Mouse (Mus musculus) retina, postnatal 7 days (tissue): ENCODE data around the gene Gm12248.

Experiments used
- DNase-seq: peaks from one replicate; pipeline ENCODE4 v3.0.0-alpha.2; 2012; ENCODE audit warnings: low read depth, low spot score

Gm12248 gene

DNA sequence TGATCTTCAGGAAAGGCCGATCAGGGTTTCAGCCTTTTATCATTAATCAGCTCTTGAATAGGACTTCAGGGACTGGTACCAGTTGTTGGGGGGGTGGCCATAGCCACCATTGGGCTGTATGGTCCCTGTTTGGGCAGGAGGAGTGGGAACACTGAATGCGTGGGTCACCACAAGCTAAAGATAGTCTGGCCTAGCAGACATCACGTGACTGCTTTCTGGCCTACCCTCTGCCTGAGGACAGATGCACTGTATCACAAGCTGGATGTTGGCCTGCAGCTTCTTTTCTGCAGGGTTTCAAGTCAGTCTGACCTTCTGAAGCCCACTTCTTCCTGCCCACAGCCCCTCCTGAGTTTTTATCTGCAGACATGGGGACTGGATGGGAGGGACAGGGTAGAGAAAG is 59.3 kb downstream of the Gm12248 start:
- DNase-seq: no peak

DNA sequence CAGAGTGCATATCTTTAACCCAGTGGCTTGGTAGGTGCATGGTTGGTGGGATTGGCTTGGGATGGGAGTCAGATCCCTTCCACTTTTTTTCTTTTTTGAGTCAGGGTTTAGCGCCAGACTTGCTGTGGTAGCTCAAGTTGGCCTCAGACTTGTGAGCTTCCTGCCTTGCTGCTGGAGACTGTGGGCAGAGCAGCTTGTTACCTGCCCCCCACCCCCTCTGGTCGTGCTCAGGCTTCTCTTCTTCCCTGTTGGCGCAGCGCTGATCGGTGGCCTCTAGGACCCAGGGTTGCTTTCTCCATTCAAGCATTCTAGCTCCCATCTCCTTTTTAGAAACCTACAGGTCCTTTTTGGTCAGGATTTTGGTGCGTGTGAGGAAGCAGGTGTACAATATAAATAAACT is 61.8 kb downstream of the Gm12248 start:
- DNase-seq: no peak

DNA sequence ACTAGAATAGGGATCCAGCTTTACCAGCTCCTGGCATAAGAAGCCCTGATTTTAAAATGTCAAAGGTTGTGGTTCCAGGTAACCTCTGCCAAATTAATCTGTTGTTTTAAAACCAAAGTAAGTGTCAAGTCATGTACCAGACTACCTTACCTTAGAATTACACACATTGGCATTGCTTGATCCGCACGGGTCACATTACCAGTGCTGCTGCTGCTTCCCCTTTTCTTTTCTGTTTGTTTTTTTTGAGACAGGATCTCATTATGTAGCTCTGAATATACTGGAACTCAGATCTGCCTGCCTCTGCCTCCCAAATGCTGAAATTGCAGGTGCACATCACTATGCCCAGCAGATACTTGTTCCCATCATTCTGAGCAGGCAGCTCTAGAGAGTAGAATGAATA is 63.1 kb downstream of the Gm12248 start:
- no peak for DNase-seq

DNA sequence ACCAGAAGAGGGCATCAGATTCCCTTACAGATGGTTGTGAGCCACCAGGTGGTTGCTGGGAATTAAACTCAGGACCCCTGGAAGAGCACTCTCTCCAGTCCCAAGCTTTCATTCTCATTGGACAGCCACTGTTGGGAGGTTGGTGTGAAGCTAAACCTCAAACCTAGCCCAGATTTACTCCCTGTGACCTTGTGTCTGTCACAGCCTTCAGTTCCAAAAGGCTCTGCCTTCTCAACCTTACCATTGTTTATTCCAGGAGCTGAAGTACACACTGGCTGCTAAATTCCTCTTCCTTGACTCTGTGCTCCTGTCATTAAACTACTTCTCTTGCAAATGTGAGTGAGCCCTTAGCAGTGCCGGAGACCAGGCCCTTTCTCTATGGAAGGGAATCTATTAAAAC is 64.0 kb downstream of the Gm12248 start:
- DNase-seq: no peak

DNA sequence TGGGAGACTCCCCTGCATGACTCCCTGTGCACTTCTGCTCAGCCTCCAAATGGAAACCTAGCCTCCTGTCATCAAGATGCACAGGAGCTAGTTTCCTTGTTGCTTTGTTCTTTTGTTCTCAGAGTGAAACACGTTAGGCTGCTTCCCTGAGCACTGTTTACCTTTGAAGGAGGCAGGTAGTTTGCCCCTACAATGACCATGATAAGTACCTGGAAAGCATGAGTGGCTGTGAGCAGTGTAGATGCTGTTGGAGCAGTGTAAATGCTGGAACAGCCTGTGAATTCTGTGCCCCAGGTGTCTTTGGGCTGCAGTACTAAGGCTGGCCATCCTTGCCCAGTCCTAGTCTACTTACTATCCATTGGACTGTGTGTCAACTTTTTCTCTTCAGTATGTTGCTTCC is 66.1 kb downstream of the Gm12248 start:
- DNase-seq: no peak

DNA sequence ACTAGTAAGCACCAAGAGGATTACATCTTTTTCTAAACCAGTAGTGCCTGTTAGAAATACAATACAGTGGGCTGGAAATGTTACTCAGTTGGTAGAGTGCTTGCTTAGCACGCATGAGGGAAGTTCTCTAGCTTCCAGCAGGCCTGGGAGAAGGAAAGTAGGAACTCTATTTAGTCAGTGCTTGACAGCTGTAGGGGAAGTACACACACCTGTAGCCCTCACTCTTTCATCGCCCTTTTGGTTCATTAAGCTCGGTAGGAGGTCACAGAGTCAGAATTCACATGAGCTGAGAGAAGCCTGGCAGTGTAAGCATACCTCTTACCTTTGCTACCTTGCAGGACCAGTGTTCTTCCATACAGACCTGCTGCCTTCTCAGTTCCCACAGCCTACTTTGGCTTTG is 66.6 kb downstream of the Gm12248 start:
- DNase-seq: no peak

DNA sequence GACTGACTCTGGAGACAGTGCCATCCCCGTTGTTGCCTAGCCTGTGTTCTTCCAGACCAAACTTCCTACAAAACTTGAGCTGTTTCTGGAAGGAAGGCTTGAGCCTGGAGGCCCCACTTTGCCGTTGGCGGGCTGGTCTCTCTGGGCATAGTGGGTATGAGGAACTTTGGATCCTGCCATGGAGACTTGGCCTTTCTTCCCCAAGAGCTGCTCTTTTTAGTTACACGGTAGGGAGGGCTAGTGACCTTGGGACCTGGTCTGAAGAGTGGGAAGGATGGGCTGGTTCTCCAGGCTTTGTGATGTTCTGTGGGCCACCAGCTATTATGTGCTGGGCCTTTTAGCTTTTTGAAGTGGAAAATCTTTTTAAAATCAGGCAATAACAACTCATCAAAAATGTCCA is 67.1 kb downstream of the Gm12248 start:
- DNase-seq: no peak

DNA sequence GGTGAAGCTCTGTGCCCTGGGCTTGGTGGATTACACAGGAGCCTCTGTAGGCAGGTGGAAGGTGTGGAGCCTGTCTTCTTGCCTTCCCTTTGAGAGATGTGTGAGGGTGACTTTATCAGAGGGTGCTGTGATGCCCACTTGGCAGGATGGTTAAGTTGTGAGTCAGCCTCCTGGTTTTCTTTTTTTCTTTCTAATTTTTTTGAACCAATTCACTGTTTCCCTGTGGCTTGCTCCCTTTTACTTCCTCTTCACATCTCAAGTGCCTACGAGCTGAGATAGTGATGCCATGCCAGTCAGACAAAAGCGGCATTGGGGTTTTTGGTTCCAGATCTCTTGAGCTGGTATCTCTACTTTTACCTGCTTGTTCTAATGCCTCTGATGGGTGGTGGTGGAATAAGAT is 68.3 kb downstream of the Gm12248 start:
- DNase-seq: no peak

DNA sequence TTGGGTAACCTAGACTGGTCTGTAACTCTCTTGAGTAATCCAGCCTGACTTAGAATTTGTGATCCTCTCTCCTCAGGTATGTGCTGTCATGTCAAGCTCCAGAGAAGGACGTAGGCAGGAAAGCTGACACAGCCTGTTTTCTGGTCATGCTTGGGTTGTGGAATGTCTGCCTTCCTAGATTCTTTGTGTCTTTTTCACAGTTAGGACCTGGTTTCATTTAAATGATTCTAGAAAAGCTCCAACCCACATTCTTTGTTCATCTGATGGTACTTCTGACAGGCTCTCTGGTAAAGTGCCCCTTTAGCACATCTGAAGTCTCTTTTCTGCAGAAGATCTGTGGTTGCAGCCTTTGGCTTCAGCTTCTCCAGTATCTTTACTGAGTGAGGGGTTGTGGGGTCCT is 68.7 kb downstream of the Gm12248 start:
- no peak for DNase-seq

DNA sequence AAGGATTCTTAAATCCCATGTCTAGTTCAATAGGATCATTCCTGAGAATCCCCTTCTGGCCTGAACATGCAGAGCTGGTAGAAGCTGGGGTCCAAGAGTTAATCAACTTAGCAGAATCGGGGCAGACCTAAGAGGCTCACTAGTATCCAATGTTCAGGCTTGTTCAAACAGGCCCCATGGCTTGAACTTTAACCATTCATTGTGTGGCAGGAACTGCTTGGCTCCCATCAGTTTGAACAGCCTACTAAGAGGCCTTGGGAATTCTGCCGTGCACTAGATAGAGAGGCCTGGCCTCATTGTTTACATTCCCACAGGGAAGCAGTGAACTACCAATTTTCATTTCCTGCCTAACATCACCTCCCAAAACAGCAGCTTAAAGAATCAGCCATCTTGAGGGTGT is 71.3 kb downstream of the Gm12248 start:
- no peak for DNase-seq

DNA sequence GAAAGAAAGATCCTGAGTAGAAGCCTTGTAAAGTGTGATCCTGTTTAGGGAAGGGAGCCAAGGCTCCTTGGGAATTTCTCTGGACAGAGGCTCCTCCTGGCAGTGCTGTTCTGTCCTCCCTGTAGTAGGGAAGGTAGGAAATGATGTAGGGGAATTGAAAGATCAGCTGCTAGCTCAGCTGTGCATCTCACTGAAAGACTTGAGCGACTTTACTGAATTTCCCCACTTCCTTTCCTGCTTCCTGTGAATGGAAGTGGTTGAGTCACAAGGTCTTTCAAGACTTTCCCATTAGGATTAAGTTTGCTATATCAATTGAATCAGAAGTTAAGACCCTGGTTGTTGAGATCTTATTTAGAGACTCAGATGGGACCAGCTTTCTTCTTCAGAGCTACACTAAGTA is 71.8 kb downstream of the Gm12248 start:
- no peak for DNase-seq

DNA sequence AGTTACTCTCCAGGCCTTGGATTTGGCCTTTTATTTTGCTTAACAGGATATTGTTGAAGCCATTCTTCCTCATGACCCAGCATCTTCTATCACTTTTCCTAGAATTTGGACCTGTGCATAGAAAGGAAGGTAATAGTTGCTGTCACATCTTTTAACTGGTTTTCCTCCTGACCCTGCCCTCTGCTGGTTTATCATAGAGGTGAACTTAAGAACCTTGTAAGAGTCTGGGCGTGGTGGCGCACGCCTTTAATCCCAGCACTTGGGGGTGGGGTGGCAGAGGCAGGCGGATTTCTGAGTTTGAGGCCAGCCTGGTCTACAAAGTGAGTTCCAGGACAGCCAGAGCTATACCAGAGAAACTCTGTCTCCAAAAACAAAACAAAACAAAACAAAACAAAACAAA is 74.2 kb downstream of the Gm12248 start:
- DNase-seq: no peak

DNA sequence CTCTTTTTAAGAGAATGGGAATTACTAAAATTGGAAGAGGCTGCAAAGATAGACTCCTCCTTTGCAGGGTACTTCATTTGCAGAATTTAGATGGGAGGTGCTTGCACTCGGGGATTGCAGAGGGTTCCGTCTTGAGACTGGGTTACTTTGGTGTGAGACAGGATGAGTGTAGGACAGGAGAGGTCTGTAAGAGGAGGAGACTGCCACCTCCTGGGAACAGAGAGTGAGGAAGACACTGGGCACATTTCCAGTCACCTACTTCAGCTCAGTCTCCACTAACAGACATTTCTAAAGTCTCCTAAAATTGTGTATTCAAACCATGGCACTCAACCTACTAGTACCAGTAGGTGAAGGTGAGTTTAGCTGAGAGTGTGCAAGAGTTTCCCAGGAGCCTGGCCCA is 74.6 kb downstream of the Gm12248 start:
- no peak for DNase-seq

DNA sequence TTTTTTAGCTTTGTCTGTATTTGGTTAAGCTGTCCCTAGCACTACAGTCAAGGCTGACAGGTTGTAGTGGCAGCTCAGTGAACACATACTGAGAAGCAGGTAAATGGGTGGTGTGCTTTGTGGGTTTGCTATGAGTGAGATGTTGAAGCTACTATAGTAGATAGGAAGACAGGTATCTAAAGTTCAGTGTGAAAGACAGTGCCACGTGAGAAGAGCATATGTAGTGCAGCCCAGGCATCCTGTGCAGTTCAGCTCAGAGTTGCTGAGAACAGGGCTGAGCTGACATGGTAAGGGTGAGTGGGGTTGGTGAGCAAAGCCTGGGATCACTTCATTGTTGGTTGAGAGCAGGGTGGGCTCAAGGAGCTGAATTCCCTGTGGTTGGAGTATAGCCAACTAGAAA is 75.5 kb downstream of the Gm12248 start:
- no peak for DNase-seq

DNA sequence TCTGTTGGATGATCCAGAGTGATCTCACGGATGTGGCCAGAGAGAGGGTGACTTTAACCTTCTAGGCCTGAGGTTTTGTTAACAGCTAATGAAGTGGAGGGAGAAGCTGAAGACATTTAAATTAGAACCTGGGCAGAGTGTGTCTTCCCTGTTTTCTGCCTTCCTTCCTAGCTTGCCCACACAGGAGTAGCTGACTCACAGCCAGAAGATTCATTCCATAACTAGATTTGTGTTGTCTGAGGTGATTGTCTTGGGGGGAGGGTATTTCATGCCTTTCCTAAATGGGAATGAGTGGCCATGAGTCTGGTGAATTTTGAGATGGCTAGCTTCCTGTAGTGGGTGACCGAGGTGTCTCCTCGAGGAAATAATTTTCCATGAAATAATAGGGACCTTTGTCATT is 76.6 kb downstream of the Gm12248 start:
- no peak for DNase-seq

DNA sequence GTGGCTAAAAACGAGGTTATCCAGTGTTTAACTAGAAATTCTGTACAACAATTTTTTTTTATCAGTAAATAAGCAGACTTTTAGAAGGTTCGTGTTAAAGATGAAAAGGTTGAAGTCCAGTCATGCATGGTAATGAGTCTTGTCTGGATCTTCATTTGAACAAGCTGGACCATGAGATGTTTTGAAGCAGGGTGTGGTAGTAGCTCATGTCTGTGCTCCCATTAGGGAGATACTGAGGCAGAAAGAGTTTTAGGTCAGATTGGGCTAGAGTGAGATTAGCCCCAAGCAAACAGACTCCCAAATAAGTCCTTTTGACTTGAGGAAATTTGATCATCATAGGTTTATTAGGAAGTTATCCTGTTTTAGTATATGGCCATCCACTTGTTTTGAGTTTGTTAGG is 77.6 kb downstream of the Gm12248 start:
- no peak for DNase-seq

DNA sequence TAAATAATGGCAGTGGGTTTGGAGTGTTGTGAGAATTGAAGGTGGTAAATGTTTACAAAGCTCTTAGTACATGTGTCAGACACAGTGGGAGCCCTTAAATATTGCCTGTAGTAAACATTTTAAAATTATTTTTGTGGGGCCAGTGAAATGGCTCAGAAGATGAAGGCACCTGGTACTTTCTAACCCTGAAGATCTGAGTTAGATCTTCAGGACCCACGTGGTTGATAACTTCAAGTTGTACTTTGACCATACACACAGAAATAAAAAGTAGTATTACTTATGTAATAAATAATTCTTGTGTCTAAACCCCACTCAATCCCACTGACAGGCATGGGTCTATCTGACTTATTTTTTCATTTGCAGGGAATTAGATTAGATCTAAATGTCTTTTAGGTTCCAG is 78.3 kb downstream of the Gm12248 start:
- no peak for DNase-seq
